Mouse (Mus musculus) mammary gland, adult 2 months (tissue): ENCODE measurements around the gene Mettl26. TPM values are rescaled to one million over a fixed set of nuclear protein-coding genes. Genes with fewer than 3 reads are reported as not detected.

Experiments
- polyA plus RNA-seq: library from polyadenylated mRNA; depleted of rRNA; stranded (reverse); fragments of >200 nt; gene quantifications from 2 replicates; pipeline ENCODE4 v1.2.3, GENCODE M21; 2012; ENCODE audit warnings: low replicate concordance; rRNA removed

The Mettl26 gene
- polyA plus RNA-seq: 71.6 and 142 TPM in 2 replicates

GRCm38 (mm10) chr17:25874721-25875170 lies at the start of gene Mettl26:
TSS of gene Mettl26 (plus strand) at chr17:25875074.

DNA sequence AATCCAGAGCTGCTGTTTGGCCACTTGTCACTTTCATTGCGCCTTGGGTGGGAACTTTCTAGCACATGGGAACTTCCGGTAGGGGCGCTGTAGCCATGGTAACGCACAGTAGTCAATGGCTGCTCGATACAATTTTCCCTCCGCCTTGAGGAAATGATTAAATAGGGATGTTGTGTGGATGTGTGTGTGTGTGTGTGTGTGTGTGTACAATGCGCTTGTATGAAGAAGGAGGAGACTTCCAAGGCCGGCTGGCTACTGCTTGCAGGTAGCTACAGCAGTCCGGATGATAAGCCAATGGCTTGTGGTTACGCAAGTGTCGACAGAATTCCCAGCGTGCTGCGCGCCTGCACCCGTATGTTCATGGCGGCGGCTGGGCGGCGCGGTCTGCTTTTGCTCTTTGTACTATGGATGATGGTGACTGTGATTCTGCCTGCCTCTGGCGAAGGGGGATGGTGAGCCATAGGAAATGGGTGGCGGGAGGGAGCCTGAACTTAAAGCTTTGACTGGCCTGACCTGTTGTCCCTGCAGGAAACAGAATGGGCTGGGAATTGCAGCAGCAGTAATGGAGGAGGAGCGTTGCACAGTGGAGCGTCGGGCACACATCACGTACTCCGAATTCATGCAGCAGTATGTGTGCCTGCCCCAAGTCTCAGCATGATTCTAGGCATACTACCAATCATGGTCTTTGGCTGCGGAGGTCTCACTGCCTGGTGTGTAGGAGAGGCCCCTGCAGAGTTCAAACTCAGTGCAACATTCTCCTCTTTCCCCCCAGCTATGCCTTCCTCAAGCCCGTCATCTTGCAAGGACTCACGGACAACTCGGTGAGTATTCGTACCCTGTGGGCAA lies 45.9 kb upstream of the Mettl26 start, which contains the start of gene Jmjd8:
TSS of gene Jmjd8 (plus strand) at position 156 of the 846 bp plus-strand sequence.

DNA sequence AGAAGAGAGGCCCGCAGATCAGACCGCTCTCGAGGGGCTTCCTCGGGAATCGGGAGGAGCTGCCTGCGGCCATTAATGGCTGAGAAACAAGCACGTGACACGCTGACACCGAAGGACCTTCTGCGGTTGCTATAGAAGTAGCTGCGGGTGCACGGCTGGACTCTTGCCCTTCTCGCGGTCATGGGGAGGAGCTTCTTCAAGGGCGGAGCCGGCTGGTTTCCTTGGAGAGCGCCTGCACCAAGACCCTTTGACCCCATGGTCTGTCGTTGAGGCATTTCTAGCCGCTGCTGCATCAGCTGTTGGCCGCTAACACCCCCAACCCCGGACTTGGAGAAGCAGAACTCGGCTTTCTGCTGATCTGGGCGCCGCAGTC lies 41.6 kb upstream of the Mettl26 start, which contains the start of gene Stub1:
TSS of gene Stub1 (minus strand) at position 114 of the 373 bp plus-strand sequence.

GRCm38 (mm10) chr17:25837076-25837410 lies 37.8 kb upstream of the Mettl26 start, which contains the start of gene Rhbdl1:
TSS of gene Rhbdl1 (minus strand) at chr17:25837295.

DNA sequence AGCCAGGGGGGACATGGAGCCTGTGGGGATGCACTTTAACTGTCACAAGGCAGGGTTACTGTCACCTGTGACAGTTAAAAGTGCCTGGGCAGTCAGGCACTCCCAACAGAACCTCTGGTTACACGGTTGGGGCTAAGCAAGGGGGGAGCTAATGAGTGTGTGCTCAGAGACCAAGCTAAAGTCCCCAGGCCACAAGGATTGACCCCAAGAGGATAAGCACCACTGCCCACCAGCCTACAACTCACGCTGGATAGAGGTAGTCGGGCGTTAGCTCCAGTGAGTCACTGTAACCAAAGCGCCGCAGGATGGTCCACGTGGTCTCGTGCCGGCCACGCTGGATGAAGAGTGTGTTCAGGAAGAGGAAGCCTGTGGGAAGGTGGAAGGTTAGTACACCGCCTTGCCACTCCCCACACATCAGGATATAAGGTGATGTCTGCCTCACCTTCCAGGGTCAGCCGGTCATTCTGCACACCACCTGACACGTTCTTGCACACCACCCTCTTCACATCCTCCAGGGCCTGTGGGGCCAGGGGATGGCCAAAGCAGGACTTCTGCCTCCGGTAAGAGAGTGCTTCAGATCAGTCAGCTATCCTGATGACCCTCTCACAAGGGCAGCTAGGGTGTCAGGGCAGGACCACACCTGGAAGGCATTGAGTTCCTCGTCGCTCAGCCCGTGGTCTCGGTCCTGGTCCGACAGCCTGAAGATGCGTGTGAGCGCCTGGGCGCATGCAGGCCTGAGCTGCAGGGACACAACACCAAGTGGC lies 33.6 kb upstream of the Mettl26 start, which contains the start of gene Gm20683:
TSS of gene Gm20683 (minus strand) at position 647 of the 764 bp plus-strand sequence.

GRCm38 (mm10) chr17:25844396-25844901 lies 30.4 kb upstream of the Mettl26 start, which contains the start of gene Rhot2:
TSS of gene Rhot2 (minus strand) at chr17:25844851.

DNA sequence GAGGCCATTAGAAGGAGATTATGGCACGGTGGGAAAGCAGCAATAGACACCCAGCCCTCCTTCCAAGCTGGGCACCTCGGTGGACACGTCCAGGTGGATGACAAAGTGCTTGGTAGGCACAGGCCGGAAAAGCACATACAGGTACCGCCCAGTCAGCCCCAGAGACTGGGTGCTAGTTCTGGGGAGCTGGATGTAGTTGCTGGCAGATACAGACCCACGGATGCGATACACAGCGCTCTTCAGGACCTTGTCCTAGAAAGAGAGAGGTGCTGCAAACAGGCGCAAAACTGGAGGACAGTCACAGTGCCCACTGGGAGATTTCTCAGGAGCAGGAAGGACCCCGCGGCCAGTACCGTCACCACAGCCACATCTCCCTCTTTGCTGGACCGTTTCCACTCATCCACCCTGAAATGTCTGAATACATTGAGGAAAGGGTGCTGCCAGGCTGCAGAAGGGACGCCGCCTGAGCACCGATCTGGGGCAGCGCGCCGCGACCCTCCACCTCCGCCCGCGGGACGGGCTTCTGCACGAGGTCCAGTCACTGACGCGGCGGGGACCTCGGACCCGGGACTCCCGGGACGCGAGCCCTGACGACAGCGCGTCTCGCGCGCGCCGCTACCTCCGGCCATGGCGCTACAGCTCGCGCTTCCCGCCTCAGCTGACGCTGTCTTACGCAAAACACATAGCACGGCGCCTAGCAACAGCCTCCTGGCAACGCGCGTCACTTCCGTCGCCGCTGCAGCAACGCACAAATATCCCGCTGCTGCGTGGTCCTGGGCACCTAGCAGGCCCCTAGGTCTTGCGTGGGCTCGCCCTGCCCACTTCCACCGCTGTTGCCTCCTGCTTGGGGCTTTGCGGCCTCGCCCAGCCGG lies 13.8 kb upstream of the Mettl26 start, which contains the start of gene Wdr90:
TSS of gene Wdr90 (minus strand) at position 670 of the 872 bp plus-strand sequence.

DNA sequence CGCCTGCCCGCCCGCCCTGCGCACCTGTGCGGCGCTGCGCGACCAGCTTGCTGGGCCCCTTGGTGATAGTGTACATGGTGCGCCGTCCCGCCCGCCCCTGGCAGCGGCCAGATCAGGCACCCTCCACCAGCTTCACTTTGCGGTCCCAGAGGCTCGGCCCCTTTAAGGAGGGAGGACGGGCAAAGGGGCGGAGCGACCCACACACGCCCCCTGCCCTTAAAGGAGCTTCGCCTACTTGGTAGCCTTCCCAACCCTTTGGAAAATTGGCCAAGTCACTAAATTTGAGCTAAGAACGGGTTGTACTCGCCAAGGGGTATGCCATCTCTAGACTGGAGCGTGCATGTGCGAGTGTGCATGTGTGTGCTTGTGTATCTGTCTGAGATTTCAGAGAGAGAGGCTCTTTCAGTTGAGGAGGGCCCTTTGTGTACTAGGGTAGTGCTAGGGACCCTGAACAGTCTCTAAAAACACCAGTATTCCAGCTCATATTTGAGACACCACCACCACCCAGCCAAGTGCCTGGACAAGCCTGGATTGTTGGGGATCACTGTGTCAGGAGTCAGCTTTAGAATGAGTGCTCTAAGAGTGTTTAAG lies 6.2 kb upstream of the Mettl26 start, which contains the start of gene Mcrip2:
TSS of gene Mcrip2 (minus strand) at position 164 of the 591 bp plus-strand sequence.

DNA sequence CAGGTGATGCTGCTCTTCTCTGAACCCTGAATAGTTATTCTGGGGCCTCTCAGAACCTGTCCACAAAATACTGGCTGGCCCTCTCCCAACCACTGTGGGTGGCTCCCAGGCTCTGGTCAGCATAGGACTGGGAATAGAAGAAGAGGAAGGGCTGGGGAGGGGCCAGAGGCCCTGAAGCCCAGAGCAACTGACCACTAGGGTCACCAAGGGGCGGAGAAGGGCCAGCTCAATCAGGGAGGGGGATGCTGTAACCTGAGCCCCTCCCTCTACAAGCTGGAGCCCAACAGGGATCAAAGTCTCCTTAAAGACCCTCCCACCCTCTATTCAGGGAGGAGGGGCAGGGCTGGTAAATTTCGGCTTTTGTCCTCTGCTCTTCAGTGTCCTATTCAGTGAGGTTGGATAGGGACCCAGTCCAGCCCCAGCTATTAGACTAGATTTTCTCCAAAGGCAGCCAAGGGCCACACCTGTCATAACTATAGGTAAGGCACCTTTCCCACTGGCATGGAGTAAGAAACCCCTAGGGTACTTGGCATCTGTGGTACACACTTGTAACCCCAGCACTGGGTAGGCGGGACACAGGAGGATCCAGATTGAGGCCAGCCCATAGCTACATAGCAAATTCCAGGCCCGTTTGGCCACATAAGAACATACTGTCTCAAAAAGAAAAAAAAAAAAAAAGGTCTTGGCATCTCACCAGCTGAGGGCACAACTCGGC lies 5.5 kb downstream of the Mettl26 start, which contains the start of gene Wfikkn1:
TSS of gene Wfikkn1 (minus strand) at position 663 of the 715 bp plus-strand sequence.

GRCm38 (mm10) chr17:25919144-25919785 lies 44.4 kb downstream of the Mettl26 start, which contains the start of gene Rab40c:
TSS of gene Rab40c (minus strand) at chr17:25919727.

Other genes with a start within 250 kb of the Mettl26 start
- gene Gng13, start 157.9 kb upstream of the Mettl26 start, polyA plus RNA-seq: not detected in 2 replicates
- gene Chtf18, start 147.7 kb upstream of the Mettl26 start, polyA plus RNA-seq: 4.7 and 6.1 TPM in 2 replicates
- 41.7 and 54.2 TPM in 2 replicates for gene Rpusd1, start 147.4 kb upstream of the Mettl26 start, polyA plus RNA-seq
- 0.14 and 0.17 TPM in 2 replicates for gene Mslnl, start 139.0 kb upstream of the Mettl26 start, polyA plus RNA-seq
- 0.10 and 0.33 TPM in 2 replicates for gene Msln, start 120.7 kb upstream of the Mettl26 start, polyA plus RNA-seq
- 20.4 and 28.7 TPM in 2 replicates for gene Narfl, start 101.3 kb upstream of the Mettl26 start, polyA plus RNA-seq
- 36.0 and 41.6 TPM in 2 replicates for gene Haghl, start 89.4 kb upstream of the Mettl26 start, polyA plus RNA-seq
- not detected in 2 replicates for gene Ccdc78, start 88.5 kb upstream of the Mettl26 start, polyA plus RNA-seq
- 114 and 133 TPM in 2 replicates for gene Fam173a, start 82.2 kb upstream of the Mettl26 start, polyA plus RNA-seq
- gene AC134908.4, start 79.4 kb upstream of the Mettl26 start, polyA plus RNA-seq: 0.88 TPM in 1 of 2 replicates, not detected in the other
- 35.1 and 74.2 TPM in 2 replicates for gene Metrn, start 77.9 kb upstream of the Mettl26 start, polyA plus RNA-seq
- gene Fbxl16, start 66.0 kb upstream of the Mettl26 start, polyA plus RNA-seq: 0.97 and 1.1 TPM in 2 replicates
- 41.0 and 41.4 TPM in 2 replicates for gene Wdr24, start 51.4 kb upstream of the Mettl26 start, polyA plus RNA-seq
- 56.2 and 97.4 TPM in 2 replicates for gene Jmjd8, start 46.2 kb upstream of the Mettl26 start, polyA plus RNA-seq
- 122 and 125 TPM in 2 replicates for gene Stub1, start 41.7 kb upstream of the Mettl26 start, polyA plus RNA-seq
- gene Rhbdl1, start 37.8 kb upstream of the Mettl26 start, polyA plus RNA-seq: 44.8 and 79.9 TPM in 2 replicates
- gene Gm20683, start 33.3 kb upstream of the Mettl26 start, polyA plus RNA-seq: 63.0 and 78.8 TPM in 2 replicates
- gene Rhot2, start 30.2 kb upstream of the Mettl26 start, polyA plus RNA-seq: 85.6 and 87.3 TPM in 2 replicates
- gene Wdr90, start 13.6 kb upstream of the Mettl26 start, polyA plus RNA-seq: 34.5 and 41.1 TPM in 2 replicates
- 102 and 244 TPM in 2 replicates for gene Mcrip2, start 6.3 kb upstream of the Mettl26 start, polyA plus RNA-seq
- gene Wfikkn1, start 5.8 kb downstream of the Mettl26 start, polyA plus RNA-seq: 0.98 and 1.3 TPM in 2 replicates
- 36.1 and 46.6 TPM in 2 replicates for gene Rab40c, start 44.7 kb downstream of the Mettl26 start, polyA plus RNA-seq
- gene Pigq, start 69.9 kb downstream of the Mettl26 start, polyA plus RNA-seq: 132 and 209 TPM in 2 replicates
- not detected in 2 replicates for gene Nhlrc4, start 69.9 kb downstream of the Mettl26 start, polyA plus RNA-seq
- gene A930017K11Rik, start 77.5 kb downstream of the Mettl26 start, polyA plus RNA-seq: 0.05 TPM in 1 of 2 replicates, not detected in the other
- gene Capn15, start 110.7 kb downstream of the Mettl26 start, polyA plus RNA-seq: 36.5 and 53.9 TPM in 2 replicates
- gene Rab11fip3, start 194.5 kb downstream of the Mettl26 start, polyA plus RNA-seq: 27.5 and 39.5 TPM in 2 replicates
- gene Decr2, start 215.3 kb downstream of the Mettl26 start, polyA plus RNA-seq: 15.7 and 24.9 TPM in 2 replicates
- gene Nme4, start 220.5 kb downstream of the Mettl26 start, polyA plus RNA-seq: 19.1 and 19.2 TPM in 2 replicates
- 45.9 and 49.6 TPM in 2 replicates for gene Tmem8, start 238.2 kb downstream of the Mettl26 start, polyA plus RNA-seq
- 61.5 and 62.7 TPM in 2 replicates for gene Mrpl28, start 248.4 kb downstream of the Mettl26 start, polyA plus RNA-seq